Mouse (Mus musculus): ENCODE measurements at regions not wholly inside any gene's neighbourhood (a gene's known extent, or its start where the extent isn't known, plus 50 kb on each side); places are given as distances from the start of the nearest gene placed in this dataset.

GRCm38 (mm10) chr8:32958331-32958730, 470.2 kb upstream of the 5930422O12Rik start:
- Histone ChIP-seq H3K79me2 (replicated peaks; ENCODE audit: control insufficient read depth, insufficient read depth, low read length) (no peaks in the 10 kb centered on the region), H3K27ac (no peak overlapping the region), H3K4me1 (ENCODE audit: control insufficient read depth, insufficient read depth, low read length) (no peaks in the 10 kb centered on the region), H3K4me3 (no peak overlapping the region), H3K36me3 (ENCODE audit: control insufficient read depth, insufficient read depth, low read length) (no peaks in the 10 kb centered on the region), H3K27me3 (ENCODE audit: control insufficient read depth, insufficient read depth, low read length) (no peaks in the 10 kb centered on the region), H3K9ac (ENCODE audit: low read depth, low read length) (no peak overlapping the region)
- WGBS: 57% methylated on average over 1 of the region's 1 CpGs
- DNase-seq: no peak
- intact Hi-C loops (cut with DNase I): no loop called here
- TF ChIP-seq EP300 (IDR thresholded peaks at IDR 0.05; ENCODE audit: insufficient read depth, low read depth, low read length) (no peak), POLR2A (IDR thresholded peaks at IDR 0.05; ENCODE audit: insufficient read depth, low read depth, low read length) (no peak), CTCF (IDR thresholded peaks at IDR 0.05) (no peak)

- TF ChIP-seq POLR2A (IDR thresholded peaks at IDR 0.05; ENCODE audit: insufficient read depth, low read depth, low read length) (no peak), CTCF (IDR thresholded peaks at IDR 0.05) (no peak), EP300 (IDR thresholded peaks at IDR 0.05; ENCODE audit: insufficient read depth, low read depth, low read length) (no peak)
- Histone ChIP-seq H3K4me1 (ENCODE audit: control insufficient read depth, insufficient read depth, low read length) (no peaks in the 10 kb centered on the region), H3K9ac (ENCODE audit: low read depth, low read length) (no peak overlapping the region), H3K27ac (no peak overlapping the region), H3K36me3 (ENCODE audit: control insufficient read depth, insufficient read depth, low read length) (no peaks in the 10 kb centered on the region), H3K79me2 (replicated peaks; ENCODE audit: control insufficient read depth, insufficient read depth, low read length) (no peaks in the 10 kb centered on the region), H3K4me3 (no peak overlapping the region), H3K27me3 (ENCODE audit: control insufficient read depth, insufficient read depth, low read length) (no peaks in the 10 kb centered on the region)
- no peak for DNase-seq
- WGBS: 93% methylated on average over 4 of the region's 4 CpGs
- intact Hi-C loops (cut with DNase I): no loop called here
These were observed 469.7 kb upstream of the 5930422O12Rik start for GRCm38 (mm10) chr8:32958855-32959254.

GRCm38 (mm10) chr8:32959326-32960064, 469.0 kb upstream of the 5930422O12Rik start:
- Histone ChIP-seq H3K4me1 (ENCODE audit: control insufficient read depth, insufficient read depth, low read length) (no peaks in the 10 kb centered on the region), H3K36me3 (ENCODE audit: control insufficient read depth, insufficient read depth, low read length) (no peaks in the 10 kb centered on the region), H3K4me3 (no peak overlapping the region), H3K79me2 (replicated peaks; ENCODE audit: control insufficient read depth, insufficient read depth, low read length) (no peaks in the 10 kb centered on the region), H3K9ac (ENCODE audit: low read depth, low read length) (no peak overlapping the region), H3K27ac (no peak overlapping the region), H3K27me3 (ENCODE audit: control insufficient read depth, insufficient read depth, low read length) (no peaks in the 10 kb centered on the region)
- no peak for DNase-seq
- intact Hi-C loops (cut with DNase I): no loop called here
- TF ChIP-seq EP300 (IDR thresholded peaks at IDR 0.05; ENCODE audit: insufficient read depth, low read depth, low read length) (no peak), POLR2A (IDR thresholded peaks at IDR 0.05; ENCODE audit: insufficient read depth, low read depth, low read length) (no peak), CTCF (IDR thresholded peaks at IDR 0.05) (no peak)
- 89% methylated on average over 12 of the region's 12 CpGs for WGBS

- Histone ChIP-seq H3K9ac (ENCODE audit: low read depth, low read length) (no peak overlapping the region), H3K4me3 (no peak overlapping the region), H3K36me3 (ENCODE audit: control insufficient read depth, insufficient read depth, low read length) (no peaks in the 10 kb centered on the region), H3K79me2 (replicated peaks; ENCODE audit: control insufficient read depth, insufficient read depth, low read length) (no peaks in the 10 kb centered on the region), H3K27me3 (ENCODE audit: control insufficient read depth, insufficient read depth, low read length) (no peaks in the 10 kb centered on the region), H3K27ac (no peak overlapping the region), H3K4me1 (ENCODE audit: control insufficient read depth, insufficient read depth, low read length) (no peaks in the 10 kb centered on the region)
- TF ChIP-seq CTCF (IDR thresholded peaks at IDR 0.05) (no peak), EP300 (IDR thresholded peaks at IDR 0.05; ENCODE audit: insufficient read depth, low read depth, low read length) (no peak), POLR2A (IDR thresholded peaks at IDR 0.05; ENCODE audit: insufficient read depth, low read depth, low read length) (no peak)
- 77% methylated on average over 3 of the region's 3 CpGs for WGBS
- intact Hi-C loops (cut with DNase I): no loop called here
- no peak for DNase-seq
These were observed 438.3 kb upstream of the 5930422O12Rik start for GRCm38 (mm10) chr8:32990216-32990615.

- Histone ChIP-seq H3K9ac (ENCODE audit: low read depth, low read length) (no peak overlapping the region), H3K4me3 (no peak overlapping the region), H3K27ac (no peak overlapping the region), H3K27me3 (ENCODE audit: control insufficient read depth, insufficient read depth, low read length) (no peaks in the 10 kb centered on the region), H3K79me2 (replicated peaks; ENCODE audit: control insufficient read depth, insufficient read depth, low read length) (no peaks in the 10 kb centered on the region), H3K4me1 (ENCODE audit: control insufficient read depth, insufficient read depth, low read length) (no peaks in the 10 kb centered on the region), H3K36me3 (ENCODE audit: control insufficient read depth, insufficient read depth, low read length) (no peaks in the 10 kb centered on the region)
- DNase-seq: no peak
- TF ChIP-seq EP300 (IDR thresholded peaks at IDR 0.05; ENCODE audit: insufficient read depth, low read depth, low read length): no peak
- no peak for TF ChIP-seq POLR2A (IDR thresholded peaks at IDR 0.05; ENCODE audit: insufficient read depth, low read depth, low read length)
- no peak for TF ChIP-seq CTCF (IDR thresholded peaks at IDR 0.05)
- intact Hi-C loops (cut with DNase I): no loop called here
- 65% methylated on average over 7 of the region's 7 CpGs for WGBS
These were observed 424.4 kb upstream of the 5930422O12Rik start for GRCm38 (mm10) chr8:33003967-33004564.

GRCm38 (mm10) chr8:33004570-33004969, 423.9 kb upstream of the 5930422O12Rik start:
- no peak overlapping the region for H3K27ac ChIP-seq
- intact Hi-C loops (cut with DNase I): no loop called here
- H3K4me3 ChIP-seq: no peak overlapping the region
- DNase-seq: no peak
- no peak overlapping the region for H3K9ac ChIP-seq (ENCODE audit: low read depth, low read length)
- no peaks in the 10 kb centered on the region for H3K79me2 ChIP-seq (replicated peaks; ENCODE audit: control insufficient read depth, insufficient read depth, low read length)
- no peaks in the 10 kb centered on the region for H3K36me3 ChIP-seq (ENCODE audit: control insufficient read depth, insufficient read depth, low read length)
- H3K4me1 ChIP-seq (ENCODE audit: control insufficient read depth, insufficient read depth, low read length): no peaks in the 10 kb centered on the region
- 37% methylated on average over 2 of the region's 2 CpGs for WGBS
- no peak for TF ChIP-seq POLR2A (IDR thresholded peaks at IDR 0.05; ENCODE audit: insufficient read depth, low read depth, low read length)
- TF ChIP-seq EP300 (IDR thresholded peaks at IDR 0.05; ENCODE audit: insufficient read depth, low read depth, low read length): no peak
- no peak for TF ChIP-seq CTCF (IDR thresholded peaks at IDR 0.05)
- no peaks in the 10 kb centered on the region for H3K27me3 ChIP-seq (ENCODE audit: control insufficient read depth, insufficient read depth, low read length)
